Mouse (Mus musculus) lung, postnatal 0 days (tissue): ENCODE measurements around the gene Reep3.

ENCODE experiments used
- CTCF ChIP-seq: IDR thresholded peaks from 2 replicates; pipeline ENCODE4 v1.5.1; 2016; ENCODE audit warnings: antibody characterized with exemption, mild to moderate bottlenecking
- EP300 ChIP-seq: IDR thresholded peaks from 2 replicates; pipeline ENCODE4 v1.6.1; 2016; ENCODE audit warnings: antibody characterized with exemption, mild to moderate bottlenecking, control low read depth

GRCm38 (mm10) chr10:67029297-67029696 lies 67.4 kb downstream of the Reep3 start:
- TF ChIP-seq CTCF (no peak), EP300 (no peak)
